Mouse (Mus musculus) gastrocnemius, postnatal 10 days (tissue): ENCODE results near the gene Mrps6. TPM values are rescaled to one million over a fixed set of nuclear protein-coding genes. Genes with fewer than 3 reads are reported as not detected.

Experiments
- DNase-seq: peaks from one replicate; pipeline ENCODE4 v3.0.0; 2021; ENCODE audit warnings: mixed read lengths
- long read RNA-seq, 2 experiments: library from polyadenylated mRNA; stranded (forward); transcript quantifications; one replicate each; pipeline ENCODE4 v2.0.0; 2021
- total RNA-seq, 2 experiments: library from RNA; stranded (reverse); gene quantifications; 2 replicates each; pipeline ENCODE4 v1.2.3; 2021

The Mrps6 gene
- 10 to 100 TPM; 19.6 to 24.1 TPM for total RNA-seq
- long read RNA-seq, experiment 1, transcript Mrps6-201 (3 exons, 846 nt): major isoform, 14 of 14 reads
- long read RNA-seq, experiment 1, partial matches to known transcripts: 0 of 14 reads
- long read RNA-seq, experiment 1, other reads (novel, unspliced or antisense): 0 of 14 reads
- long read RNA-seq, experiment 2, transcript Mrps6-201 (3 exons, 846 nt): major isoform, 13 of 15 reads
- long read RNA-seq, experiment 2, partial matches to known transcripts: 1 of 15 reads
- long read RNA-seq, experiment 2, other reads (novel, unspliced or antisense): 1 of 15 reads

GRCm38 (mm10) chr16:92057852-92058643 is at the start of gene Mrps6, which contains the start of the genes Gm49711 and Slc5a3:
Gene Mrps6, plus strand, starts transcription at chr16:92058270.
Gene Gm49711, plus strand, starts transcription at chr16:92058316.
Gene Slc5a3, plus strand, starts transcription at chr16:92058322.
- DNase-seq: peak; percentile 89

- DNase-seq: no peak
Measured at GRCm38 (mm10) chr16:92009586-92009985, 48.5 kb upstream of the Mrps6 start.

GRCm38 (mm10) chr16:92016792-92017191 is 41.3 kb upstream of the Mrps6 start:
- no peak for DNase-seq

- peak; percentile 22 for DNase-seq
Measured at GRCm38 (mm10) chr16:92019141-92020118, 38.6 kb upstream of the Mrps6 start.

GRCm38 (mm10) chr16:92021656-92022400 is 36.2 kb upstream of the Mrps6 start:
- no peak for DNase-seq

GRCm38 (mm10) chr16:92022494-92023283 is 35.4 kb upstream of the Mrps6 start:
- DNase-seq: no peak

GRCm38 (mm10) chr16:92033286-92033685 is 24.8 kb upstream of the Mrps6 start:
- no peak for DNase-seq

GRCm38 (mm10) chr16:92034676-92035075 is 23.4 kb upstream of the Mrps6 start:
- no peak for DNase-seq

GRCm38 (mm10) chr16:92036701-92037100 is 21.4 kb upstream of the Mrps6 start:
- DNase-seq: no peak

GRCm38 (mm10) chr16:92037891-92038607 is 20.0 kb upstream of the Mrps6 start:
- no peak for DNase-seq

GRCm38 (mm10) chr16:92039421-92039820 is 18.6 kb upstream of the Mrps6 start:
- DNase-seq: no peak

- no peak for DNase-seq
Measured at GRCm38 (mm10) chr16:92039966-92040365, 18.1 kb upstream of the Mrps6 start.

GRCm38 (mm10) chr16:92051777-92052310 is 6.2 kb upstream of the Mrps6 start:
- DNase-seq: no peak

GRCm38 (mm10) chr16:92052569-92052968 is 5.5 kb upstream of the Mrps6 start:
- DNase-seq: no peak

- no peak for DNase-seq
Measured at GRCm38 (mm10) chr16:92056711-92057110, 1.4 kb upstream of the Mrps6 start.

- no peak for DNase-seq
Measured at GRCm38 (mm10) chr16:92057456-92057851, 616 bp upstream of the Mrps6 start.

GRCm38 (mm10) chr16:92058644-92059620 is 862 bp downstream of the Mrps6 start:
- no peak for DNase-seq

- DNase-seq: no peak
Measured at GRCm38 (mm10) chr16:92060213-92060612, 2.1 kb downstream of the Mrps6 start.
